Mouse (Mus musculus) stomach, postnatal 0 days (tissue): ENCODE measurements around the gene Dusp22.

ENCODE experiments used
- CTCF ChIP-seq: IDR thresholded peaks from 2 replicates; pipeline ENCODE4 v1.5.1; 2016; ENCODE audit warnings: antibody characterized with exemption, low read depth, mild to moderate bottlenecking, moderate library complexity
- EP300 ChIP-seq: optimal IDR thresholded peaks from 2 replicates; pipeline ENCODE3; 2016; ENCODE audit warnings: antibody characterized with exemption

GRCm38 (mm10) chr13:30659613-30660505 is at the start of gene Dusp22:
- TF ChIP-seq EP300 (no peak), CTCF (no peak)
